Mouse (Mus musculus): ENCODE measurements at regions not wholly inside any gene's neighbourhood (a gene's known extent, or its start where the extent isn't known, plus 50 kb on each side); places are given as distances from the start of the nearest gene placed in this dataset.
"Not testable (repeated sequence)": the region's sequence is repeated elsewhere in the genome, so short reads cannot be mapped to it uniquely, and the experiment has no call there.

DNA sequence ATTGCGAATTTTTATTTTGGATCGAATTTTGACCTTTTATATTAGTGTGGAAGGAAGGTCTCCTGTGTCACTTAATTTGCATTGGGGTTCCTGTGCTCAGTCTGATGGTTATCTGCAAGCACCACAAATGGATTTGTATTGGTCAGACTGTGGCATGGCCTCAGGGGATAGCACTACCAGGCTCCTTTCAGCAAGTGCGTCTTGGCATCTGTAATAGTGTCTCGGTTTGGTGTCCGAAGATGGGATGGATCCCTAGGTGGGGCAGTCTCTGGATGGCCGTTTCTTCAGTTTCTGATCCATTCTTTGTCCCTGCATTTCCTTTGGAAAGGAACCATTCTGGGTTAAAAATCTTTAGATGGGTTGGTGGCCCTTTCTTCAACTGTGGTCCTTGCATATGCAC, 76.5 kb upstream of the Zfp990 start:
- no peak for DNase-seq (ENCODE audit: extremely low read depth)
- Histone ChIP-seq H3K79me2 (replicated peaks; ENCODE audit: control insufficient read depth, extremely low read depth, insufficient read depth, poor library complexity, severe bottlenecking) (no peaks in the 10 kb centered on the region), H3K27ac (ENCODE audit: insufficient read depth, low read depth) (no peak overlapping the region), H3K27me3 (replicated peaks) (no peaks in the 10 kb centered on the region), H3K9ac (ENCODE audit: insufficient read depth, low read depth) (no peak overlapping the region), H3K36me3 (replicated peaks in 1 of 2; ENCODE audit: control insufficient read depth in 1 of 2, insufficient read depth in 1 of 2, low read length in 1 of 2) (no peaks in the 10 kb centered on the region), H3K4me2 (ENCODE audit: insufficient read depth, low read depth, poor library complexity, severe bottlenecking) (no peak overlapping the region), H3K4me1 (ENCODE audit: control insufficient read depth in 1 of 2, insufficient read depth in 2 of 2) (no peaks in the 10 kb centered on the region), H3K9me3 (replicated peaks; ENCODE audit: low read length) (peaks cover 3% of the 10 kb centered on the region), H3K4me3 (replicated peaks in 1 of 3; ENCODE audit: low read depth in 2 of 3, low read length in 2 of 3, poor library complexity in 1 of 3) (no peak overlapping the region)
- in situ Hi-C loops (cut with MboI; ENCODE audit: low pct_ligation_motif_present, low pct_unique_long_range_greater_than_20kb, low sequenced_read_pairs): no loop called here
- dilution Hi-C loops (cut with MboI; ENCODE audit: extremely low pct_ligation_motif_present, extremely low pct_unique_long_range_greater_than_20kb, low sequenced_read_pairs): no loop called here
- TF ChIP-seq BHLHE40 (IDR thresholded peaks at IDR 0.05; ENCODE audit: low read depth, low read length) (no peak), E2F4 (IDR thresholded peaks at IDR 0.05; ENCODE audit: insufficient replicate concordance, low read depth, low read length) (no peak), ZNF384 (IDR thresholded peaks at IDR 0.05; ENCODE audit: low read depth, low read length) (no peak), POLR2AphosphoS2 (IDR thresholded peaks at IDR 0.05; ENCODE audit: low read depth, low read length) (no peak), HCFC1 (IDR thresholded peaks at IDR 0.05; ENCODE audit: low read depth, low read length) (no peak), ELF1 (IDR thresholded peaks at IDR 0.05; ENCODE audit: low read depth, low read length) (no peak), ZC3H11A (IDR thresholded peaks at IDR 0.05; ENCODE audit: low read depth, low read length) (no peak), NRF1 (IDR thresholded peaks at IDR 0.05; ENCODE audit: low read depth, low read length) (no peak), IRF4 (IDR thresholded peaks at IDR 0.05; ENCODE audit: low read depth, low read length) (no peak), RAD21 (IDR thresholded peaks at IDR 0.05; ENCODE audit: low read depth, low read length) (no peak), EP300 (IDR thresholded peaks at IDR 0.05; ENCODE audit: low read length) (no peak)

DNA sequence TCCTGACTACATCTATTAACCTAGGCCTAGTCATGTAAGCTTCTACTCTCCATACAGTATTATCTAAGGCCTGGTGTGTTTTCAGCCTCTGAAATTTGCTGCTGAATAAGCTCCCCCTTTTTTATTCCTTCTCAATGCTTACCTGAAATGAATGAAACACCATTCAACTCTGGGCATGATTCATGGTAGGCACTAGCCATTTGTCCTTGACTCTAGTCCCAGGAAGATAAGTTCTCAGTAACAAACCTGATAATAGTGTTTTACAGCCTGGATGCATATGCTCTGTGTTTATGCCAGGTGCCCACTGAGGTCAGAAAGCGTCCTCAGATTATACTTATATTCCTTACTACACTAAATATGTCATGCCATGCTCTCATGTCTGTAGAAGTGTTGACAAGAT, 77.3 kb upstream of the Zfp990 start:
- H3K4me1 ChIP-seq (ENCODE audit: control insufficient read depth in 1 of 2, insufficient read depth in 2 of 2); dilution Hi-C loops (cut with MboI; ENCODE audit: extremely low pct_ligation_motif_present, extremely low pct_unique_long_range_greater_than_20kb, low sequenced_read_pairs); in situ Hi-C loops (cut with MboI; ENCODE audit: low pct_ligation_motif_present, low pct_unique_long_range_greater_than_20kb, low sequenced_read_pairs); H3K27ac ChIP-seq (ENCODE audit: insufficient read depth, low read depth); H3K36me3 ChIP-seq (replicated peaks in 1 of 2; ENCODE audit: control insufficient read depth in 1 of 2, insufficient read depth in 1 of 2, low read length in 1 of 2); H3K27me3 ChIP-seq (replicated peaks); H3K4me3 ChIP-seq (replicated peaks in 1 of 3; ENCODE audit: low read depth in 2 of 3, low read length in 2 of 3, poor library complexity in 1 of 3); H3K9me3 ChIP-seq (replicated peaks; ENCODE audit: low read length); DNase-seq (ENCODE audit: extremely low read depth); H3K79me2 ChIP-seq (replicated peaks; ENCODE audit: control insufficient read depth, extremely low read depth, insufficient read depth, poor library complexity, severe bottlenecking); H3K4me2 ChIP-seq (ENCODE audit: insufficient read depth, low read depth, poor library complexity, severe bottlenecking); H3K9ac ChIP-seq (ENCODE audit: insufficient read depth, low read depth): not testable (repeated sequence)

DNA sequence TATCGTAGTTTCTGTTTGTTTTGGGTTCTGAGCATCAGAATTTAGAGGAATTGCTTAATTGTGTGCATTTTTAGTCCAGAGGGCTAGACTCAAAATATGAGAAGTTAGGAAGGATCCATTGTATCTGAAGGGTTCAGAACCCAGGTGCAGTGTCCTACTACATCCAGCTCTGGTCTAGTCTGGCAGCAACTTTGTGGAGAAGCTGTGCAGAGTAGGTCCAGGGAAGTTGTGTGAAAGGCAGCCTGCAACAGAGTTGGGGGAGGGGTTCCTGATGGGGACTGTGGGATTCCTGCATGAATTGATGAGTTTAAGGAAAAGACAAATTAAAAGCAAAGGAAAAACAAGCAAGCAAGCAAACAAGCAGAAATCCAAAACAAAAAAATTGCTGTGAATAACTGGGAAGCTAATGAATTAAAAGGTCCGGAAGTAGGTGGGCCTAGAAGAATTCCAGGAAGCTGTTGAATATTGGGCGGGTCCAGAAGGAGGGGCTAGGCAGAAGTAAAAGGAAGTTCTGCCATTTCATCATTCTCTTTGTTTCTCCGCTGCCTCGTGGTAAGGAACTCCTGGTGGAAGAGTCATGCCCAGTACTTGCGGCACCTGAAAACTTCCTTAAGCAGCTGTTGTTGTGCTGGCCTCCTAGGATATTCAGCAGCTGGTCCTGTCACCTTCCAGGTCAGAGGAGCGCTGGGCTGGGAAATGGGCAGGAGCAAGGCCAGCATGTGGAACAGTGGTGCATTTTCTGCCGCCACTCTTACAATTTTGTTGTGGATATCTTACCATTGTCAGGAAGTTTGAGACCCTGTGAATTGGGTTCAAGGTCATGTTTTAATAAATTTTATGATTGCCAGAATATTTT, 78.4 kb upstream of the Zfp990 start:
- H3K9me3 ChIP-seq (replicated peaks; ENCODE audit: low read length): peaks cover 3% of the 10 kb centered on the region
- H3K4me3 ChIP-seq (replicated peaks in 1 of 3; ENCODE audit: low read depth in 2 of 3, low read length in 2 of 3, poor library complexity in 1 of 3): no peak overlapping the region
- peak; percentile 17 for DNase-seq (ENCODE audit: extremely low read depth)
- no peak overlapping the region for H3K9ac ChIP-seq (ENCODE audit: insufficient read depth, low read depth)
- in situ Hi-C loops (cut with MboI; ENCODE audit: low pct_ligation_motif_present, low pct_unique_long_range_greater_than_20kb, low sequenced_read_pairs): no loop called here
- H3K4me2 ChIP-seq (ENCODE audit: insufficient read depth, low read depth, poor library complexity, severe bottlenecking): no peak overlapping the region
- no peak overlapping the region for H3K27ac ChIP-seq (ENCODE audit: insufficient read depth, low read depth)
- no peak for TF ChIP-seq KAT2A (IDR thresholded peaks at IDR 0.05; ENCODE audit: insufficient replicate concordance, low read length)
- no peak for TF ChIP-seq MAZ (IDR thresholded peaks at IDR 0.05; ENCODE audit: low read depth, low read length)
- no peak for TF ChIP-seq NELFE (IDR thresholded peaks at IDR 0.05; ENCODE audit: low read depth, low read length)
- no peak for TF ChIP-seq POLR2AphosphoS2 (IDR thresholded peaks at IDR 0.05; ENCODE audit: low read depth, low read length)
- no peak for TF ChIP-seq CHD1 (IDR thresholded peaks at IDR 0.05; ENCODE audit: low read depth, low read length)
- no peak for TF ChIP-seq TBP (conservative IDR thresholded peaks at IDR 0.05; ENCODE audit: low read depth, low read length)
- no peak for TF ChIP-seq EP300 (IDR thresholded peaks at IDR 0.05; ENCODE audit: low read length)
- H3K36me3 ChIP-seq (replicated peaks in 1 of 2; ENCODE audit: control insufficient read depth in 1 of 2, insufficient read depth in 1 of 2, low read length in 1 of 2): no peaks in the 10 kb centered on the region
- H3K79me2 ChIP-seq (replicated peaks; ENCODE audit: control insufficient read depth, extremely low read depth, insufficient read depth, poor library complexity, severe bottlenecking): no peaks in the 10 kb centered on the region
- H3K27me3 ChIP-seq (replicated peaks): no peaks in the 10 kb centered on the region
- H3K4me1 ChIP-seq (ENCODE audit: control insufficient read depth in 1 of 2, insufficient read depth in 2 of 2): no peaks in the 10 kb centered on the region
- dilution Hi-C loops (cut with MboI; ENCODE audit: extremely low pct_ligation_motif_present, extremely low pct_unique_long_range_greater_than_20kb, low sequenced_read_pairs): no loop called here

DNA sequence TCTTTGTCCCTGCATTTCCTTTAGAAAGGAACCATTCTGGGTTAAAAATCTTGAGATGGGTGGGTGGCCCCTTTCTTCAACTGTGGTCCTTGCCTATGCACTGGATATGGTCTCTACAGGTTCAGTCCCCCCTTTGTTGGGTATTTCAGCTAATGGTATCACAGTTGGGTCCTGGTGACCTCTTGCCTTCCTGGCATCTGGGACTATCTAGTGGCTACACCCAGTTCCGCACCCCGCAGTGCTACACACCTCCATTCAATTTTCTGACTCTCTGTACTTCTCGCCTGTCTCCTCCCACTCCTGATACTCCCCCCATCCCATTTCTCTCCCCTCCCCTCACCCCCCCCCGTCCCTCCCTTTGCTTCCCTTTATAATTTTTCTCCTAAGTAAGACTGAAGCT, 92.7 kb upstream of the Zfp990 start:
- DNase-seq (ENCODE audit: extremely low read depth); H3K27ac ChIP-seq (ENCODE audit: insufficient read depth, low read depth); dilution Hi-C loops (cut with MboI; ENCODE audit: extremely low pct_ligation_motif_present, extremely low pct_unique_long_range_greater_than_20kb, low sequenced_read_pairs); in situ Hi-C loops (cut with MboI; ENCODE audit: low pct_ligation_motif_present, low pct_unique_long_range_greater_than_20kb, low sequenced_read_pairs); H3K79me2 ChIP-seq (replicated peaks; ENCODE audit: control insufficient read depth, extremely low read depth, insufficient read depth, poor library complexity, severe bottlenecking); H3K4me3 ChIP-seq (replicated peaks in 1 of 3; ENCODE audit: low read depth in 2 of 3, low read length in 2 of 3, poor library complexity in 1 of 3); H3K9ac ChIP-seq (ENCODE audit: insufficient read depth, low read depth); H3K9me3 ChIP-seq (replicated peaks; ENCODE audit: low read length); H3K4me2 ChIP-seq (ENCODE audit: insufficient read depth, low read depth, poor library complexity, severe bottlenecking); H3K36me3 ChIP-seq (replicated peaks in 1 of 2; ENCODE audit: control insufficient read depth in 1 of 2, insufficient read depth in 1 of 2, low read length in 1 of 2); H3K4me1 ChIP-seq (ENCODE audit: control insufficient read depth in 1 of 2, insufficient read depth in 2 of 2); H3K27me3 ChIP-seq (replicated peaks): not testable (repeated sequence)
